Mouse (Mus musculus): ENCODE data around the gene Tmprss4.

DNA sequence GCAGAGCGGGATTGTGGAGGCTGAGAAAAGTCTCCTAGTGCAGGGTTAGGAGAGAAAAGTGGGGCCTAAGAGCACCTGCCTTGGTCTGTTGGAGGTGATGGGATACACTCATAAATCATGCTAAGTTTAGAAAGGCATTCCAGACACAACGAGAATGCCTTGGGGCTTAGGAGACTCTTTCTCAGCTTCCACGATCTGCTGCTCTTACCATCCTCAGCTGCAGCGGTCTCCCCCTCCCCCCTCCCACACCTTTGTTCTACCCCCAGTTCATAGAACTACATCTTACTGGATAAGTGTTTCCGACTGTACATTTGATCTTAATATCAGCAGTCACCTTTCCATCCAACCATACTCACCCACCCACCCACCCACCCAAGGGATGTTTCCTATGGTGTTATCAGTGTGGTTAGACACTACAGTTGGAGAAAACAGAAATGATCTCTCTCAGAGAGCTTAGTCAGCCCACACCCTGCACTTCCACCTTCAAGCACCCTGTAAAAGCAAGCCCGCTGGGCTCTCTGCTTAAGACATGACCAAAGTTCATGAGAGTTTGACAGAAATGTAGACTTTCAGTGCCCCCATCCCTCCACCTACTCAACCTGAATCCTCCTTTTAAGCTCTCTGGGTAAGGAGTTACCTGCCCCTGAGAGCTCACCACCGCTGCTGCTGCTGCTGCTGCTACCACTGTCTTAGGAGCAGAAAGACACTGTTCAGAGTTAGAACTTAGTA lies 3.3 kb upstream of the Tmprss4 start:
- TF ChIP-seq CTCF (IDR thresholded peaks at IDR 0.05; ENCODE audit: borderline replicate concordance, extremely low read depth, insufficient read depth, insufficient read length): no peak
- TF ChIP-seq POLR2A (IDR thresholded peaks at IDR 0.05; ENCODE audit: borderline replicate concordance, extremely low read depth, insufficient read depth, insufficient read length, poor library complexity, severe bottlenecking): no peak
